Mouse (Mus musculus): ENCODE results near the gene Drc3. TPM values are rescaled to one million over a fixed set of nuclear protein-coding genes. Genes with fewer than 3 reads are reported as not detected.

The Drc3 gene
- polyA plus RNA-seq, 1 experiment: 0.33 TPM

GRCm38 (mm10) chr11:60335771-60336170, 17.4 kb upstream of the Drc3 start:
- TF ChIP-seq POLR2A (IDR thresholded peaks at IDR 0.05; ENCODE audit: low read depth, low read length) (no peak), CTCF (IDR thresholded peaks at IDR 0.05; ENCODE audit: extremely low read depth, insufficient read length, insufficient replicate concordance, low read depth, low read length) (no peak)
- 0 out of 2 replicates have a peak, but pooled peaks cover 1% of the 10 kb centered on the region for H3K36me3 ChIP-seq (ENCODE audit: control insufficient read depth, insufficient read depth, low read length)

GRCm38 (mm10) chr11:60338291-60338690, 14.8 kb upstream of the Drc3 start:
- no peak overlapping the region for H3K27ac ChIP-seq (ENCODE audit: insufficient read depth, low read depth, low read length)

More at GRCm38 (mm10) chr11:60335771-60336170, 17.4 kb upstream of the Drc3 start:
- H3K27ac ChIP-seq (ENCODE audit: insufficient read depth, low read depth, low read length): peak overlapping the region; percentile 48; the same call in 1 of the 2 replicates
- 75% methylated on average over 2 of the region's 2 CpGs for WGBS
- H3K4me1 ChIP-seq (ENCODE audit: control insufficient read depth, insufficient read depth, insufficient read length, low read length): peaks cover 15% of the 10 kb centered on the region
- no peak overlapping the region for H3K4me3 ChIP-seq (ENCODE audit: low read depth, low read length)
- no peaks in the 10 kb centered on the region for H3K27me3 ChIP-seq (ENCODE audit: control insufficient read depth, insufficient read depth, low read length)

GRCm38 (mm10) chr11:60339361-60339760, 13.8 kb upstream of the Drc3 start:
- Histone ChIP-seq H3K27ac (ENCODE audit: insufficient read depth, low read depth, low read length) (no peak overlapping the region), H3K36me3 (ENCODE audit: control insufficient read depth, insufficient read depth, low read length) (0 out of 2 replicates have a peak, but pooled peaks cover 1% of the 10 kb centered on the region), H3K27me3 (ENCODE audit: control insufficient read depth, insufficient read depth, low read length) (no peaks in the 10 kb centered on the region), H3K4me3 (ENCODE audit: low read depth, low read length) (no peak overlapping the region), H3K4me1 (ENCODE audit: control insufficient read depth, insufficient read depth, insufficient read length, low read length) (peaks cover 15% of the 10 kb centered on the region)
- 48% methylated on average over 12 of the region's 12 CpGs for WGBS
- TF ChIP-seq POLR2A (IDR thresholded peaks at IDR 0.05; ENCODE audit: low read depth, low read length) (no peak), CTCF (IDR thresholded peaks at IDR 0.05; ENCODE audit: extremely low read depth, insufficient read length, insufficient replicate concordance, low read depth, low read length) (no peak)

More at GRCm38 (mm10) chr11:60338291-60338690, 14.8 kb upstream of the Drc3 start:
- Histone ChIP-seq H3K27me3 (ENCODE audit: control insufficient read depth, insufficient read depth, low read length) (no peaks in the 10 kb centered on the region), H3K36me3 (ENCODE audit: control insufficient read depth, insufficient read depth, low read length) (0 out of 2 replicates have a peak, but pooled peaks cover 1% of the 10 kb centered on the region), H3K4me1 (ENCODE audit: control insufficient read depth, insufficient read depth, insufficient read length, low read length) (peaks cover 15% of the 10 kb centered on the region), H3K4me3 (ENCODE audit: low read depth, low read length) (no peak overlapping the region)
- TF ChIP-seq CTCF (IDR thresholded peaks at IDR 0.05; ENCODE audit: extremely low read depth, insufficient read length, insufficient replicate concordance, low read depth, low read length) (peak; percentile 63; the same call in 1 of the 2 replicates), POLR2A (IDR thresholded peaks at IDR 0.05; ENCODE audit: low read depth, low read length) (no peak)
- 90% methylated on average over 4 of the region's 4 CpGs for WGBS

- H3K36me3 ChIP-seq (ENCODE audit: control insufficient read depth, insufficient read depth, low read length): no peaks in the 10 kb centered on the region
- H3K27me3 ChIP-seq (ENCODE audit: control insufficient read depth, insufficient read depth, low read length): no peaks in the 10 kb centered on the region
- no peak overlapping the region for H3K4me3 ChIP-seq (ENCODE audit: low read depth, low read length)
- H3K4me1 ChIP-seq (ENCODE audit: control insufficient read depth, insufficient read depth, insufficient read length, low read length): peaks cover 8% of the 10 kb centered on the region
- no peak for TF ChIP-seq POLR2A (IDR thresholded peaks at IDR 0.05; ENCODE audit: low read depth, low read length)
- no peak for TF ChIP-seq CTCF (IDR thresholded peaks at IDR 0.05; ENCODE audit: extremely low read depth, insufficient read length, insufficient replicate concordance, low read depth, low read length)
- WGBS: 73% methylated on average over 4 of the region's 4 CpGs
- peak overlapping the region; percentile 73 for H3K27ac ChIP-seq (ENCODE audit: insufficient read depth, low read depth, low read length)
These were observed 7.3 kb upstream of the Drc3 start for GRCm38 (mm10) chr11:60345868-60346267.

GRCm38 (mm10) chr11:60346537-60346936, 6.6 kb upstream of the Drc3 start:
- Histone ChIP-seq H3K4me1 (ENCODE audit: control insufficient read depth, insufficient read depth, insufficient read length, low read length) (peaks cover 8% of the 10 kb centered on the region), H3K36me3 (ENCODE audit: control insufficient read depth, insufficient read depth, low read length) (no peaks in the 10 kb centered on the region), H3K4me3 (ENCODE audit: low read depth, low read length) (no peak overlapping the region), H3K27me3 (ENCODE audit: control insufficient read depth, insufficient read depth, low read length) (no peaks in the 10 kb centered on the region), H3K27ac (ENCODE audit: insufficient read depth, low read depth, low read length) (peak overlapping the region; percentile 64)
- WGBS: 18% methylated on average over 4 of the region's 4 CpGs
- no peak for TF ChIP-seq POLR2A (IDR thresholded peaks at IDR 0.05; ENCODE audit: low read depth, low read length)
- no peak for TF ChIP-seq CTCF (IDR thresholded peaks at IDR 0.05; ENCODE audit: extremely low read depth, insufficient read length, insufficient replicate concordance, low read depth, low read length)

GRCm38 (mm10) chr11:60351388-60351787, 1.7 kb upstream of the Drc3 start:
- Histone ChIP-seq H3K4me3 (ENCODE audit: low read depth, low read length) (peak overlapping the region; percentile 88; the same call in 1 of the 2 replicates), H3K27ac (ENCODE audit: insufficient read depth, low read depth, low read length) (peak overlapping the region; percentile 94)
- WGBS: 35% methylated on average over 2 of the region's 2 CpGs

GRCm38 (mm10) chr11:60351925-60352371, 1.2 kb upstream of the Drc3 start:
- Histone ChIP-seq H3K4me3 (ENCODE audit: low read depth, low read length) (peak overlapping the region; percentile 88), H3K27me3 (ENCODE audit: control insufficient read depth, insufficient read depth, low read length) (no peaks in the 10 kb centered on the region), H3K4me1 (ENCODE audit: control insufficient read depth, insufficient read depth, insufficient read length, low read length) (peaks cover 11% of the 10 kb centered on the region; the same call in 1 of the 2 replicates), H3K36me3 (ENCODE audit: control insufficient read depth, insufficient read depth, low read length) (no peaks in the 10 kb centered on the region), H3K27ac (ENCODE audit: insufficient read depth, low read depth, low read length) (peak overlapping the region; percentile 94)
- TF ChIP-seq POLR2A (IDR thresholded peaks at IDR 0.05; ENCODE audit: low read depth, low read length) (no peak), CTCF (IDR thresholded peaks at IDR 0.05; ENCODE audit: extremely low read depth, insufficient read length, insufficient replicate concordance, low read depth, low read length) (no peak)
- 7% methylated on average over 11 of the region's 11 CpGs for WGBS

More at GRCm38 (mm10) chr11:60351388-60351787, 1.7 kb upstream of the Drc3 start:
- peaks cover 8% of the 10 kb centered on the region for H3K4me1 ChIP-seq (ENCODE audit: control insufficient read depth, insufficient read depth, insufficient read length, low read length)
- no peaks in the 10 kb centered on the region for H3K27me3 ChIP-seq (ENCODE audit: control insufficient read depth, insufficient read depth, low read length)
- TF ChIP-seq CTCF (IDR thresholded peaks at IDR 0.05; ENCODE audit: extremely low read depth, insufficient read length, insufficient replicate concordance, low read depth, low read length) (no peak), POLR2A (IDR thresholded peaks at IDR 0.05; ENCODE audit: low read depth, low read length) (no peak)
- no peaks in the 10 kb centered on the region for H3K36me3 ChIP-seq (ENCODE audit: control insufficient read depth, insufficient read depth, low read length)

All from small intestine, adult 2 months (tissue).